Mouse (Mus musculus) adrenal gland (tissue): ENCODE results near the gene Dnah3.

Experiments used
- intact Hi-C: fragments of 180-260 bp; cut with DNase I; formaldehyde crosslinking; loops from one replicate; pipeline ENCODE4 v1.15.1; 2025
- long read RNA-seq, 2 experiments: library from polyadenylated mRNA; unstranded; transcript quantifications; one replicate each; pipeline ENCODE4 v2.0.0; 2020; ENCODE audit warnings: borderline replicate concordance in 1 of 2; ENCODE audit not compliant: insufficient replicate concordance in 1 of 2

The Dnah3 gene
- long read RNA-seq, experiment 1 = 0 reads
- long read RNA-seq, experiment 2 = 0 reads

- intact Hi-C loops = loop anchor here (5.0 kb wide), 2 partner anchors 232 to 243 kb away; partner anchors contain the start of gene Abca15
These were observed at the start of gene Dnah3 for GRCm38 (mm10) chr7:120095180-120095579. Gene Dnah3 (minus strand): TSS chr7:120095280.

- intact Hi-C loops = no loop called here
These were observed 47.7 kb upstream of the Dnah3 start for GRCm38 (mm10) chr7:120142743-120143142.

- intact Hi-C loops = loop anchor here (10.0 kb wide), 1 partner anchor 196 kb away; the partner anchor contains the start of gene Abca15
These were observed 33.9 kb upstream of the Dnah3 start for GRCm38 (mm10) chr7:120128951-120129350.

DNA sequence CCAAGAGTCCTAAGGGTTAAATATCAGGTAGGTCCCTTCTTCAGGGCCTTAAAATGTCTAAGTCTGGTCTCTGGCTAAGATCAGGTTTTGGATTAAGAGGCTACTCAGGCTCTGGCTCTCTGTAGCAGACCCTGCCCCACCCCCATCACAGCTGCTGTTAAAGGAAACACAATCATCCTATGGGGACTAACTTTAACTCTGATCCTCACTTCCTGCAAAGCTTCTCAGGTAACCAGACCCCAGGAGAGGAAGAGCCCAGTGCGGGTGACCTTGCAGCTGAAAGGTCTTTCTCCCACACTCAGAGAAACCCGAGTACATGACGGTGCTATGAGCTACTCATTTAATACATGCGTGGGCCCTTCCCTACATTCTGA is 32.6 kb upstream of the Dnah3 start:
- intact Hi-C loops = loop anchor here (10.0 kb wide), 1 partner anchor 197 kb away; the partner anchor contains the start of gene Abca15

DNA sequence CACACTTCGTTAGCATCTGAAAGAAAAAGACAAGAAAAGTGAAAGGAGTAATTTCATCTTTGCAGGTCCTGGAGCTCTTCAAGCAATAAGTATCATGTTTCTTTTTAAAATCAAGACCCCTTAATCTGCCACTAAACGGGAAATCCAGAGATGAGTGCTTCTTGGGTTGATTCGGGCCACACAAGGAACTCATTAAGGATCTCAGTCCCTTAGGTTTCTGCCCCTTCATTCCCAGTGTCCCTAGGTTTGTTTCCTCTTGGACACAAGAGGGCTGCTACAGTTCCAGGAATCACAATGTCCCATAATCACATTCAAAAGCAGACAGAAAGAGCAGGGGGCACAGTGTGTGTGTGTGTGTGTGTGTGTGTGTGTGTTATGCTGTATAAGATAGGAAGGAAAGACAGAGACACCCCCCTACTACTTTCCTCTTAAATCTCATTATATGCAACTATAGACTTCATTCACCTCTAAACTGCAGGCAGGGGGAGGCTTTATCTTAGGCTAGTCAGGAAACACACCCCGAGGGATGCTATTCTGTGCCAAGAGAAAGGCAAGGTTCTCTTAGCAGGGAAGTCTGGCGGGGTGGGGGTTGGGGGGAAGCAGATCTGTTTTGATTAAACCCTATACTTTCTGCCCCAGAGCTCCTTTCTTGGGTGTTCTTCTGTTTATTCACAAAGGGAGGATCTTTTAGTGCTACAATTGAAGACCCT is 32.1 kb upstream of the Dnah3 start:
- intact Hi-C loops = loop anchor here (10.0 kb wide), 1 partner anchor 198 kb away; the partner anchor contains the start of gene Abca15

GRCm38 (mm10) chr7:120124844-120125243 is 29.8 kb upstream of the Dnah3 start:
- intact Hi-C loops = loop anchor here (2.0 to 10.0 kb wide), 2 partner anchors 78 to 200 kb away; partner anchors contain the start of genes Abca14, Abca15 and Crym

- intact Hi-C loops = loop anchor here (2.0 to 10.0 kb wide), 2 partner anchors 79 to 201 kb away; partner anchors contain the start of genes Abca14, Abca15 and Crym
These were observed 28.7 kb upstream of the Dnah3 start for GRCm38 (mm10) chr7:120123776-120124175.

DNA sequence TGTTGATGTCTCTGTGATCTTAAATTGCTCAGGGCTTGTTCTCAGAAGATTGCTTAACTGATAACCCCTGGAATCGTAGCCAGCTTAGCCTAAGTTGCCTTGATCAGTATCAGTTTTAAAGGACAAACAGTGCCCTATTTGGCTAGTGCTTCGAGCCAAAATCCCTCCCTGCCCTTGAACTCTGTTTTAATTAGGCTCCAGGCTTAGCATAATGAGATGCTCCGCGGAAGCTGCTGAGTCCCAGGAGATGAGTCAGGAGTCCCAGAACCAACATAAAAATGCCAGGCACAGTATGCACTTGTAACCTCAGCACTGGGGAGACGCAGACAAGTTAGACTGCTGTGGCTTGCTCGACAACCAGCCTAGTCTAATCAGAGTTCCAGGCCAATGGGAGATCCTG is 22.4 kb upstream of the Dnah3 start:
- intact Hi-C loops = no loop called here

GRCm38 (mm10) chr7:120116976-120117375 is 21.9 kb upstream of the Dnah3 start:
- intact Hi-C loops = no loop called here

GRCm38 (mm10) chr7:120109676-120110075 is 14.6 kb upstream of the Dnah3 start:
- intact Hi-C loops = loop anchor here (10.0 kb wide), 1 partner anchor 815 kb away; no protein-coding TSS in a partner anchor

- intact Hi-C loops = loop anchor here (10.0 kb wide), 1 partner anchor 818 kb away; no protein-coding TSS in a partner anchor
These were observed 11.3 kb upstream of the Dnah3 start for GRCm38 (mm10) chr7:120106356-120106755.

DNA sequence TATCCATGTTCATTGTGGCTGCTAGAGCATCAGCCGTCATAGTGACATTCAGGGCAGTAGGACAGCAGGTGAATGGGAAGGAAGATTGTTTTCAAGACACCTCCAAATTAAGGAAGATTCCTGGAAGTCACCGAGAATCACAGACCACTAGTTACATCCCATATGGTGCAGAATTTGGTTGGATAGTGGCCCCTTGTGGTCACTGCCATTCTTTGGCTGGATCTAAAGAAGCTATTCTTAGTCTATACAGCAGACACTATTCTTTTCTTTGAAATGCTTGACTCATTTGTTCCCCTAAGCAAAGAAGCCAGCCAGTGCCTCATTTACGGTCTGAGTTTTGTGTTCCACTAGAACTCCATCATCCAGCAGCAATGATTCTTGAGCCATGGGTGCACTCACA is 9.9 kb upstream of the Dnah3 start:
- intact Hi-C loops = loop anchor here (10.0 kb wide), 1 partner anchor 820 kb away; no protein-coding TSS in a partner anchor

DNA sequence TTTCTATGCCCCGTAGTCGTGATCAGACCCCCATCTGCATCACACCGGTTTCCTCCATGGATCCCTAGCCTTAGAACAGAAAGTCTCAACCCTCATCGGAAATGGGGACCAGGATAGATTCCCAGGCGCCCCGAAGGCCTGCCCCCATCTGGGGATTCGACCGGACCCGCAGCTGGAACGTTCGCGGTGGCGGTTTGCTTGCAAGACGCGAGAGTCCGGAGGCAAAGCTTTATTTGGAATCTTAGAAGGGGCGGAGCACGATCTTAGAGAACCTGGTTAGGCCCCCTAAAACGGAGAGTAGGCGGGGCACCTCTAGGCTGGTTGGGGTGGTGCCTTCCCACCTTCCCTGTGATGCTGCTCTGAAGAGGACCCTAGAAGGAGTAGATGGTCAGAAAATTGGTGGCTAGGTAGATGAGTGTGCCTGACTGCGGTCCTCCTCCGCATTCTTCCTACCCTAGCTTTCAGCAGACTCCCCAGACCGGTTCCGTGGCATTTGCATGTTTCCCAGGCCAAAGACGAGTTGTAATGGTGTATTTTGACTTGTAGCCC is 8.0 kb upstream of the Dnah3 start:
- intact Hi-C loops = loop anchor here (10.0 kb wide), 1 partner anchor 822 kb away; no protein-coding TSS in a partner anchor

DNA sequence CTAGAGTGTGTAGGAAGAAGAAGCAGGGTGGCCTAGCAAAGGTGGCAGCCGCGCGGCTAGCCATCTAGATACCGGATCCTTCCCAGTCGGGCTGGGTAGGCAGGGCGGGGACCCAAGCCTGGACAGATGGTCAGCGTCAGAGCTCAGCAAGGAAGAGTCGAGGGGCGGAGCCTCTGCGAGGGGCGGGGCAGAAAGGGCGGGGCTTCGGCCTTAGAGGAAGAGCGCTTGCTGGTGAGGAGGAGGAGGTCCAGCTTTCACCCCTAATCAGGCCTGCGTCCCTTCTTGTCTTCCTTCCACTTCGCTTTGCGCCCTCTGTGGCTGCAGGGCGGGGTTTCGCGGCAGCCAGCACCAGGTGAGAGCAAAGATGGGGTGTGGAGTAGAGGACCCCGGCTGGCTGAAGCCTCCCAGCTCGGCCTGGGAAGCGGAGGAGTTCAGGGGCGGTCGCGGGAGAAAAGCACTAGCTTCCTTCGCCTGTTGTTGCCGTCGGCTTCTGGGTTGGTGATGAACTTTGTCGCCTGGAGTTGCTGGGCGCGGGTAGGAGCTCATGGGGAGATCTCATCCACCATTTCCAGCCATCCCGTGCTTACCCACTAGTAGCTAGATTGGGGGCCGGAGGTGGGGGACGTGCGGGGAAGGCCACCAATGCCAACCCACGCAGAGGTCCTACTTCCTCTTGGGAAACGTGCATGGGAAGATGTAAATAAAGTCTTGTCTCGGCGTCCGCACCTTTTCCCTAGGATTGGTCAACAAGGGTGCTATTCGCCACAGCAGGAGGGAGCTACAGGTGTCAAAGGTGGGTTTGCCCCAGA is 7.3 kb upstream of the Dnah3 start, which contains the start of gene Tmem159:
TSS of gene Tmem159 (plus strand) at position 190 of the 809 bp plus-strand sequence.
- intact Hi-C loops = loop anchor here (10.0 kb wide), 1 partner anchor 822 kb away; no protein-coding TSS in a partner anchor

DNA sequence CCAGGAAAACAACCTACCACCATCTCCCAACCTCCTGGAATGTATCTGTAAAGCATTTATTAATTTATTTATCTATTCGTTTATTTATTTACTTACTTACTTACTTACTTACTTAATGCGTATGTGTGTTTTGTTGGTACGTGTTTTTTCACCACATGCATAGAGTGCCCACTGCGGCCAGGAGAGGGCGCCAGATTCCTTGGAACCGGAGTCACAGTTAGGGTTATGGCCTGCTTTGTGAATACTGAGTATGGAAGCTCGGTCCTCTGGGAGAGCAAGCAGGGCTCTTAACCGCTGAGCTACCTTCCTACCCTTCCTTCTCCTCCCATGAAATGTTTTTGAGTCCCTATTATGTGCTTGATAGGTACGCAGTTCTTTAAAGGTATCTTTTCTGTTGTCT is 3.3 kb upstream of the Dnah3 start:
- intact Hi-C loops = loop anchor here (5.0 kb wide), 2 partner anchors 229 to 246 kb away; partner anchors contain the start of gene Abca15

DNA sequence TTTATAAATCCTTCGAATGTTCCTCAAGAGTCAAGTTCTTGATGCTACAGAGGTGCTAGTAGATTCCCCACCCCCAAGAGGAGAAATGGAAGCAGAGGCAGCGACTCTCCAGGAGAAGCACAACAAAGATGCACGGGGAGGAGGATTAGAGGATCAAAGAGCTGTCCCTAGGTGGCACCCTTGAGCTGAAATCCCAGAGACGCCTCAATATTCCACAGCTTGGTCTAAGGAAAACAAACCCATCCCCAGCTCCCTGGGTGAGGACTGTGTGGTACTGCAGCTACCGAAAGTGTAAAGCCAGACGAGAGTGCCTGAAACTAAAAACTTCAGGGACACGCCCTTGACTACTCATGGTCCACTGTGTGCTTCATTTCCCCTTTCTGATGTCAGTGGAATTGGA is 2.8 kb upstream of the Dnah3 start:
- intact Hi-C loops = loop anchor here (5.0 kb wide), 2 partner anchors 229 to 246 kb away; partner anchors contain the start of gene Abca15

DNA sequence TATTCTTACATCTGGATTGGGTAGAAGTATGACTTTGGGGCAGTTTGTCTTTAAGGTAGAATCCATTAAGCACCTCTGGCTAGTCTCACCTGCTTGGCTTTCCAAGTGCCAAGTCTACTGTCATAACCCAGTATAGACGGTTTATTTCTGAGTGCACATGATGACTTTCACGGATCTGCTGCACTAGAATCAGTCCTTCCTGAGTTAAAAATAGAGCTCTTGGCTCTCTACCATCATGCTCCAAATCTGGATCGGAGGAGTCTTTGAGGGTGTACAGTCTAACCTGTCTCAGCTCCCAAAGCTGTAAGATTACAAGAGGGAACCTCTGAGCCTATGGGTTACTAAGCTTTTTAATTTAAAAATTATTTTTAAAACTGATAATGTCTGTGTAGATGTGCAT is 864 bp downstream of the Dnah3 start:
- intact Hi-C loops = no loop called here

DNA sequence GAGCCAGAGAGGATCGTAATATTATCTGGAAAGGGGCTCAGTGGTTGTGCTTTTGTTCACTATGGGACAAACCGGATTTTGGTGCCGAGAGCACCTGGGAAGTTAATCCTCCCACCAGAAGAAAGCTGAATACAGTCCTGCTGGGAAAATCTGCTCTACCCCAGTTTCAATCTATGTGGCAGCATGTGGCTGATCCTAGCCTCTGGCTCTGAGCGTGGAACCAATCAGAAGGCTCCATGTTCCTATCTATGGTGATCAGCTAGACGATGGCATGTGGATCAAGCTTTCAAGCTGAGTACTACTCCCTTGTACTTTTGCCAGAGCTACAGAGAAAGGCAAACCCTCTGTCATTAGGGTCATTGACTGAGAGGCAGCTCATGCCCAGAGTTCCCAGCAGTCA is 2.0 kb downstream of the Dnah3 start:
- intact Hi-C loops = no loop called here

DNA sequence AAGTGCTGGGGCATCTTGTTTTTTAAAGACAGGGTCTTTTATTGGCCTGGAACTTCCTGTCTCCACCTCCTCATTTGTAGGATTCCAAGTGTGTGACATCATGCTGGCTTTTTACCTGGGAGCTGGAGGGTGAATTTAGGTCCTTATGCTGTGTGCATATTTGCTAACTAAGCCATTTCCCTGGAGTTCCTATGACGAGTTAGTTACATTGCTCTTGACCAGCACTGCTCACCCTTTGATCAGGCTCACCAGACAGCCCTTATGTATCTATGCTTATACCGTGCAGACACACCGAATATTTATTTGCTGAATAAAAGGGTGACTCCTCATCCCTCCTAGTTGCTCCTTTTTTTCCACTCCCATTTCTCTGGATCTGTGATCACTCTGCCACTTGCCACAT is 14.9 kb downstream of the Dnah3 start:
- intact Hi-C loops = loop anchor here (10.0 kb wide), 1 partner anchor 395 kb away; no protein-coding TSS in a partner anchor

GRCm38 (mm10) chr7:120069164-120069563 is 25.9 kb downstream of the Dnah3 start:
- intact Hi-C loops = no loop called here

DNA sequence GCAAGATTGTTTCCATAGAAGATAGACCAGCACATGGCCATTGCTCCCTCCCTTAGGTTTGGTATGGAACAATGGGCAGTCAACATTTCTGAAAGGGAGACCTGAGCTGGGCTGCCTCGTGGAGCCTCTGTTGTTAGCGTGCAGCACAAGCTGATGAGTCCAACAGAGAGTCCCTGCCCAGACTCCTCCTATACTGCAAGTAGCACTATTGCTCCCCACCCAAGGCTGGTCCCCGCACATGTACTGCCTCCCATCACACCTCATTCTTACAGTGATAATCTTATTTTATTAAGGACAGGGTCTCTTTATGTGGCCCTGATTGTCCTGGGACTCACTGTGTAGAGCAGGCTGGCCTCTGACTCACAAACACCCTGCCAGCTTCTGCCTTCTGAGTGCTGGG is 27.0 kb downstream of the Dnah3 start:
- intact Hi-C loops = no loop called here
